Mouse (Mus musculus) stomach, embryonic 15.5 days (tissue): ENCODE measurements around the gene Crocc2. TPM values are rescaled to one million over a fixed set of nuclear protein-coding genes. Genes with fewer than 3 reads are reported as not detected.
"Not testable (repeated sequence)": the region's sequence is repeated elsewhere in the genome, so short reads cannot be mapped to it uniquely, and the experiment has no call there.

Experiments
- ATAC-seq: fragments of 200-750 bp; cut with Nextera tagmentation; 2 replicates; pipeline ENCODE4 v1.8.0; 2017; ENCODE audit warnings: low read depth, moderate number of reproducible peaks, moderate TSS enrichment; ENCODE audit not compliant: insufficient read depth, low FRiP score
- H3K27ac ChIP-seq: fragments of 300-500 bp; sonication (generic); 2 replicates; pipeline ENCODE4 v1.5.1; 2015; ENCODE audit warnings: mild to moderate bottlenecking, inconsistent platforms
- H3K27me3 ChIP-seq: fragments of 300-500 bp; sonication (generic); replicated peaks from 2 replicates; pipeline ENCODE4 v1.6.1; 2015; ENCODE audit warnings: inconsistent platforms
- H3K36me3 ChIP-seq: fragments of 300-500 bp; sonication (generic); 2 replicates; pipeline ENCODE4 v1.6.1; 2015; ENCODE audit warnings: inconsistent platforms
- H3K4me1 ChIP-seq: fragments of 300-500 bp; sonication (generic); 2 replicates; pipeline ENCODE4 v1.6.1; 2015; ENCODE audit warnings: inconsistent platforms
- H3K4me2 ChIP-seq: fragments of 300-500 bp; sonication (generic); 2 replicates; pipeline ENCODE4 v1.6.1; 2015; ENCODE audit warnings: mild to moderate bottlenecking, inconsistent platforms
- H3K4me3 ChIP-seq: fragments of 300-500 bp; sonication (generic); replicated peaks from 2 replicates; pipeline ENCODE4 v1.5.1; 2015; ENCODE audit warnings: inconsistent platforms
- H3K9ac ChIP-seq: fragments of 300-500 bp; sonication (generic); 2 replicates; pipeline ENCODE4 v1.6.1; 2015; ENCODE audit warnings: inconsistent platforms
- H3K9me3 ChIP-seq: fragments of 300-500 bp; sonication (generic); 2 replicates; pipeline ENCODE4 v1.6.1; 2016; ENCODE audit warnings: inconsistent platforms
- WGBS: fragments of 180-500 bp; shearing (Covaris S2); methylation state at CpG from one replicate; pipeline ENCODE4 v1.1.7; 2015; 5-methylcytosine and 5-hydroxymethylcytosine counted together
- polyA plus RNA-seq: library from polyadenylated mRNA; unstranded; fragments of >200 nt; fragmentation: Nextera tagmentation; extraction: Ambion mirVana; gene quantifications from 2 replicates; pipeline ENCODE4 v1.2.1, GENCODE M21; 2015

Gene Crocc2
- polyA plus RNA-seq, 1 experiment from 2014 or later = 0.21 TPM

GRCm38 (mm10) chr1:93166346-93167079 lies 2.0 kb upstream of the Crocc2 start:
- Histone ChIP-seq H3K27me3 (0 out of 2 replicates have a peak, but pooled peaks cover 3% of the 10 kb centered on the region), H3K4me3 (no peak overlapping the region), H3K4me1 (no peaks in the 10 kb centered on the region), H3K9me3 (no peaks in the 10 kb centered on the region), H3K4me2 (no peak overlapping the region), H3K36me3 (no peaks in the 10 kb centered on the region), H3K9ac (no peak overlapping the region), H3K27ac (no peak overlapping the region)
- ATAC-seq = no peak
- WGBS = 77% methylated on average over 11 of the region's 11 CpGs

- 66% methylated on average over 4 of the region's 4 CpGs for WGBS
These were observed 5.1 kb downstream of the Crocc2 start for GRCm38 (mm10) chr1:93173665-93174064.

GRCm38 (mm10) chr1:93174399-93174798 lies 5.9 kb downstream of the Crocc2 start:
- no peaks in the 10 kb centered on the region for H3K36me3 ChIP-seq
- no peaks in the 10 kb centered on the region for H3K27me3 ChIP-seq
- H3K4me3 ChIP-seq = no peak overlapping the region
- H3K4me1 ChIP-seq = peaks cover 18% of the 10 kb centered on the region
- H3K9ac ChIP-seq = no peak overlapping the region
- no peak overlapping the region for H3K4me2 ChIP-seq
- ATAC-seq = peak; percentile 48
- H3K27ac ChIP-seq = 0 out of 2 replicates have a peak overlapping the region, but pooled peaks have one; percentile 26
- H3K9me3 ChIP-seq = no peaks in the 10 kb centered on the region
- WGBS = under 1% methylated on average over 4 of the region's 4 CpGs

More at GRCm38 (mm10) chr1:93173665-93174064, 5.1 kb downstream of the Crocc2 start:
- 0 out of 2 replicates have a peak, but pooled peaks cover 3% of the 10 kb centered on the region for H3K27me3 ChIP-seq
- H3K9ac ChIP-seq = no peak overlapping the region
- H3K36me3 ChIP-seq = no peaks in the 10 kb centered on the region
- no peaks in the 10 kb centered on the region for H3K9me3 ChIP-seq
- H3K27ac ChIP-seq = 0 out of 2 replicates have a peak overlapping the region, but pooled peaks have one; percentile 26
- H3K4me3 ChIP-seq = no peak overlapping the region
- H3K4me1 ChIP-seq = peaks cover 18% of the 10 kb centered on the region
- no peak overlapping the region for H3K4me2 ChIP-seq
- no peak for ATAC-seq

- Histone ChIP-seq H3K4me2 (0 out of 2 replicates have a peak overlapping the region, but pooled peaks have one; percentile 67), H3K36me3 (no peaks in the 10 kb centered on the region), H3K9me3 (no peaks in the 10 kb centered on the region), H3K9ac (no peak overlapping the region), H3K27me3 (no peaks in the 10 kb centered on the region), H3K4me1 (peaks cover 18% of the 10 kb centered on the region), H3K4me3 (no peak overlapping the region), H3K27ac (peak overlapping the region; percentile 67; the same call in 1 of the 2 replicates)
- ATAC-seq = 0 out of 2 replicates have a peak, but pooled peaks have one; percentile 2
- 18% methylated on average over 6 of the region's 6 CpGs for WGBS
These were observed 7.3 kb downstream of the Crocc2 start for GRCm38 (mm10) chr1:93175849-93176248.

- Histone ChIP-seq H3K4me2 (peak overlapping the region; percentile 67), H3K27me3 (no peaks in the 10 kb centered on the region), H3K9me3 (no peaks in the 10 kb centered on the region), H3K4me1 (peaks cover 18% of the 10 kb centered on the region), H3K36me3 (no peaks in the 10 kb centered on the region), H3K27ac (peak overlapping the region; percentile 77), H3K4me3 (peak overlapping the region; percentile 33), H3K9ac (peak overlapping the region; percentile 19; the same call in 1 of the 2 replicates)
- 4% methylated on average over 35 of the region's 44 CpGs for WGBS
- peak; percentile 69 for ATAC-seq
These were observed 8.2 kb downstream of the Crocc2 start for GRCm38 (mm10) chr1:93176525-93177332.

GRCm38 (mm10) chr1:93182281-93182680 lies 13.8 kb downstream of the Crocc2 start:
- no peak overlapping the region for H3K27ac ChIP-seq
- ATAC-seq = no peak
- no peaks in the 10 kb centered on the region for H3K9me3 ChIP-seq
- H3K27me3 ChIP-seq = no peaks in the 10 kb centered on the region
- no peak overlapping the region for H3K9ac ChIP-seq
- no peak overlapping the region for H3K4me2 ChIP-seq
- 83% methylated on average over 7 of the region's 7 CpGs for WGBS
- H3K36me3 ChIP-seq = no peaks in the 10 kb centered on the region
- H3K4me3 ChIP-seq = no peak overlapping the region
- H3K4me1 ChIP-seq = peaks cover 6% of the 10 kb centered on the region

GRCm38 (mm10) chr1:93184071-93184828 lies 15.7 kb downstream of the Crocc2 start:
- Histone ChIP-seq H3K9ac (no peak overlapping the region), H3K36me3 (no peaks in the 10 kb centered on the region), H3K4me2 (no peak overlapping the region), H3K27ac (no peak overlapping the region), H3K27me3 (0 out of 2 replicates have a peak, but pooled peaks cover 3% of the 10 kb centered on the region), H3K9me3 (no peaks in the 10 kb centered on the region), H3K4me1 (peaks cover 3% of the 10 kb centered on the region; the same call in 1 of the 2 replicates), H3K4me3 (no peak overlapping the region)
- ATAC-seq = no peak
- whole genome bisulfite sequencing = 78% methylated on average over 14 of the region's 14 CpGs

- Histone ChIP-seq H3K27ac (no peak overlapping the region), H3K36me3 (no peaks in the 10 kb centered on the region), H3K4me1 (no peaks in the 10 kb centered on the region), H3K9me3 (no peaks in the 10 kb centered on the region), H3K4me2 (no peak overlapping the region), H3K9ac (no peak overlapping the region), H3K27me3 (0 out of 2 replicates have a peak, but pooled peaks cover 3% of the 10 kb centered on the region), H3K4me3 (no peak overlapping the region)
- 13% methylated on average over 11 of the region's 17 CpGs for WGBS
- no peak for ATAC-seq
These were observed 22.3 kb downstream of the Crocc2 start for GRCm38 (mm10) chr1:93190726-93191305.

GRCm38 (mm10) chr1:93194961-93195360 lies 26.4 kb downstream of the Crocc2 start:
- 84% methylated on average over 3 of the region's 3 CpGs for WGBS
- Histone ChIP-seq H3K4me1 (no peaks in the 10 kb centered on the region), H3K9ac (no peak overlapping the region), H3K4me3 (no peak overlapping the region), H3K36me3 (no peaks in the 10 kb centered on the region), H3K4me2 (no peak overlapping the region), H3K27ac (no peak overlapping the region), H3K27me3 (no peaks in the 10 kb centered on the region), H3K9me3 (no peaks in the 10 kb centered on the region)
- no peak for ATAC-seq

GRCm38 (mm10) chr1:93197454-93197853 lies 28.9 kb downstream of the Crocc2 start:
- H3K9me3 ChIP-seq, H3K27ac ChIP-seq, H3K4me3 ChIP-seq, H3K4me1 ChIP-seq, ATAC-seq, H3K4me2 ChIP-seq, H3K9ac ChIP-seq, H3K27me3 ChIP-seq, H3K36me3 ChIP-seq: not testable (repeated sequence)
- 67% methylated on average over 2 of the region's 2 CpGs for WGBS

GRCm38 (mm10) chr1:93197916-93198315 lies 29.4 kb downstream of the Crocc2 start:
- H3K36me3 ChIP-seq = no peaks in the 10 kb centered on the region
- no peaks in the 10 kb centered on the region for H3K27me3 ChIP-seq
- no peak for ATAC-seq
- H3K9ac ChIP-seq = no peak overlapping the region
- no peaks in the 10 kb centered on the region for H3K4me1 ChIP-seq
- no peak overlapping the region for H3K4me2 ChIP-seq
- H3K4me3 ChIP-seq = no peak overlapping the region
- no peaks in the 10 kb centered on the region for H3K9me3 ChIP-seq
- 83% methylated on average over 3 of the region's 3 CpGs for WGBS
- no peak overlapping the region for H3K27ac ChIP-seq
